Mouse (Mus musculus) thymus, adult 2 months (tissue): ENCODE measurements around the gene Ufsp2.

Experiments
- CTCF ChIP-seq: fragments of 200-500 bp; IDR thresholded peaks from 2 replicates; pipeline ENCODE4 v1.5.1; 2012; ENCODE audit warnings: mild to moderate bottlenecking, control low read depth, low read length, moderate library complexity, borderline replicate concordance; ENCODE audit not compliant: control insufficient read depth, poor library complexity, insufficient read depth; ENCODE audit errors: extremely low read depth
- POLR2A ChIP-seq: fragments of 200-500 bp; IDR thresholded peaks from 2 replicates; pipeline ENCODE4 v1.6.1; 2012; ENCODE audit warnings: mild to moderate bottlenecking, low read length, control low read depth, moderate library complexity; ENCODE audit not compliant: control insufficient read depth, poor library complexity, insufficient read depth; ENCODE audit errors: extremely low read depth

DNA sequence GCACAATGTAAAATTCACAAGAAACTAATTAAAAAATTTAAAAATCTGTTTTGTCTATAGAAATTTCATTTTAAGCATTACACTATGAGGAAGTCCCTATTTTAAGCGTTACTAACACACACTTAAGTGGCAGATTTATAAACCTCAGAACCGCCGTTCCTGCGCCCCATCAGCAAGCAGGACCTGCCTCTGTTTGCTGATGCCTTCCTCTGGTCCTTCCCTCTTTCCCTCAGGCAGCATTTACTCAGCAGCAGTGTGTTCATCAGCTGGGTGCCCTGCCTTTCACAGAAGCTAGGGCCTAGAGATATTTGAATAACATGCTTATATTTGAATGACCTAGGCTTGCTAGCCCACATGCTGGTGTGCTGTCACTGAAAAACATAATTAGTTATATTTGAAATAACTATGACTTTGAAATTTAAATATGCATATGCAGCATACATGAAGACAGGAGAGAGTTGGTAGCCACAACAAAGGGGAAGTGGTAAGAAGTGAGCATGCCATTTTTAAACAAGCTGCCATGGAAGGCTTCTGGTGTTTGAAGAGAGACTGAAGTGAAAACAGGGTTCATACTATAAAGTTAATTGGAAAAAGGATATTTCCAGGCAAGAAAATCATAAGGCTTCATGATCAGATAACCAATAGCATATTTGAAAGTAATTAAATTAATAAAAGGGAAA is 15.4 kb downstream of the Ufsp2 start:
- TF ChIP-seq CTCF (no peak), POLR2A (no peak)
